Mouse (Mus musculus): Measurements from ENCODE around the gene Vamp2. TPM values are rescaled to one million over a fixed set of nuclear protein-coding genes. Genes with fewer than 3 reads are reported as not detected.

Gene Vamp2
- total and polyA plus RNA-seq, 3 experiments, result 5.8 to 104 (median 31.8) TPM

DNA sequence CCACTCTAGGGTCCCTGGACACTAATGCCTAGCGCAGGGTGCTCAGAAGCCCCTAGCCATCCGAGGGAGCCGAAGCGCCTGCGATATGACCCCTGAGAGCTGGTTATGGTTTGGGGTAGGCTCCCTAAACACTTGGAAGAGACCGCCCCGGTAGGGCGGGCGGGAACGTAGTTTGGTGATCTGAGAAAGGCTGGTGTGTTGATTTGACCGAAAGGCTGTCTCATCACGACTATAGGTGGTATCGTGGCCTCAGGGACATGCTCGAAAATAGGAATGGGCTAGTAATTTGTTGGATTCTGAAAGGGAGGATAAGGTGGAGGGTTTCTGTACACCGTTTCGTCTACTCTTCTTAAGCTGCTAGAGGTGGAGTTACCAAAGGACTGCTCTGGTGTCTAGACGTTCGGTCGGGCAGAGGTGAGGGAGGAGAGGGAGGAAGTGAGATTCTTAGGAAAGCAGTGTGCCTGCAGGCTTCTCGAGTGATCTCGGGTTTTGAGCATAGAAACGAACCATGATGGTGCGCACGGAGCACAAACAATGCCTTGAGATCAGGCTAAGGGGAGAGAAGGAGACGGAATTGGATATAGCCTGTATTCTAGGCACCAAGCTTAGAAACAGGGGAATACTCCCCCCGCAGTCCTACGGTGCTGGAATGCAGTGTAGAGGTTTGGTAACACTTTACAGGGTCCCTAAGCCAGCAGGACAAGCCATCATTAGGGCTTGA, 7.4 kb downstream of the Vamp2 start:
- no peaks in the 10 kb centered on the region for H3K9me3 ChIP-seq (replicated peaks)
- TF ChIP-seq GATA1 (IDR thresholded peaks at IDR 0.05; ENCODE audit: borderline replicate concordance, low read length), result no peak
- TF ChIP-seq TAL1 (conservative IDR thresholded peaks at IDR 0.05; ENCODE audit: low read depth, low read length), result no peak
- TF ChIP-seq CTCF (IDR thresholded peaks at IDR 0.05; ENCODE audit: low read depth, low read length), result no peak
- no peak for TF ChIP-seq POLR2AphosphoS5 (IDR thresholded peaks at IDR 0.05; ENCODE audit: insufficient replicate concordance, low read depth, low read length)
- TF ChIP-seq GATA2 (IDR thresholded peaks at IDR 0.05; ENCODE audit: borderline replicate concordance, low read depth, low read length), result no peak
- peaks cover 83% of the 10 kb centered on the region for H3K4me1 ChIP-seq (ENCODE audit: insufficient read depth, low read depth, low read length)
- DNase-seq (ENCODE audit: low spot score) (no peak), ATAC-seq (ENCODE audit: extremely low read depth, insufficient number of reproducible peaks, low FRiP score, poor library complexity, severe bottlenecking) (no peak)
- peak overlapping the region; percentile 72 for H3K4me3 ChIP-seq (ENCODE audit: low read depth, low read length)
- peaks cover 34% of the 10 kb centered on the region for H3K36me3 ChIP-seq (replicated peaks)
- no peaks in the 10 kb centered on the region for H3K27me3 ChIP-seq (ENCODE audit: insufficient read depth, low read length)

GRCm38 (mm10) chr11:69096360-69096986, 8.2 kb downstream of the Vamp2 start:
- no peak for TF ChIP-seq GATA1 (IDR thresholded peaks at IDR 0.05; ENCODE audit: borderline replicate concordance, low read length)
- TF ChIP-seq TAL1 (conservative IDR thresholded peaks at IDR 0.05; ENCODE audit: low read depth, low read length), result no peak
- TF ChIP-seq CTCF (IDR thresholded peaks at IDR 0.05; ENCODE audit: low read depth, low read length), result no peak
- no peak for TF ChIP-seq GATA2 (IDR thresholded peaks at IDR 0.05; ENCODE audit: borderline replicate concordance, low read depth, low read length)
- no peak for TF ChIP-seq POLR2AphosphoS5 (IDR thresholded peaks at IDR 0.05; ENCODE audit: insufficient replicate concordance, low read depth, low read length)
- H3K27me3 ChIP-seq (ENCODE audit: insufficient read depth, low read length), result no peaks in the 10 kb centered on the region
- DNase-seq (ENCODE audit: low spot score), result no peak
- peaks cover 34% of the 10 kb centered on the region for H3K36me3 ChIP-seq (replicated peaks)
- ATAC-seq (ENCODE audit: extremely low read depth, insufficient number of reproducible peaks, low FRiP score, poor library complexity, severe bottlenecking), result no peak
- H3K4me1 ChIP-seq (ENCODE audit: insufficient read depth, low read depth, low read length), result peaks cover 83% of the 10 kb centered on the region
- H3K9me3 ChIP-seq (replicated peaks), result no peaks in the 10 kb centered on the region
- peak overlapping the region; percentile 72 for H3K4me3 ChIP-seq (ENCODE audit: low read depth, low read length)

GRCm38 (mm10) chr11:69096987-69097900, 9.0 kb downstream of the Vamp2 start:
- peaks cover 77% of the 10 kb centered on the region for H3K4me1 ChIP-seq (ENCODE audit: insufficient read depth, low read depth, low read length)
- no peaks in the 10 kb centered on the region for H3K27me3 ChIP-seq (ENCODE audit: insufficient read depth, low read length)
- H3K9me3 ChIP-seq (replicated peaks), result no peaks in the 10 kb centered on the region
- DNase-seq (ENCODE audit: low spot score) (peak; percentile 87), ATAC-seq (ENCODE audit: extremely low read depth, insufficient number of reproducible peaks, low FRiP score, poor library complexity, severe bottlenecking) (peak; percentile 37)
- H3K36me3 ChIP-seq (replicated peaks), result peaks cover 34% of the 10 kb centered on the region
- TF ChIP-seq GATA2 (IDR thresholded peaks at IDR 0.05; ENCODE audit: borderline replicate concordance, low read depth, low read length) (no peak), POLR2AphosphoS5 (IDR thresholded peaks at IDR 0.05; ENCODE audit: insufficient replicate concordance, low read depth, low read length) (no peak), GATA1 (IDR thresholded peaks at IDR 0.05; ENCODE audit: borderline replicate concordance, low read length) (no peak), CTCF (IDR thresholded peaks at IDR 0.05; ENCODE audit: low read depth, low read length) (no peak), TAL1 (conservative IDR thresholded peaks at IDR 0.05; ENCODE audit: low read depth, low read length) (no peak)
- peak overlapping the region; percentile 72 for H3K4me3 ChIP-seq (ENCODE audit: low read depth, low read length)

DNA sequence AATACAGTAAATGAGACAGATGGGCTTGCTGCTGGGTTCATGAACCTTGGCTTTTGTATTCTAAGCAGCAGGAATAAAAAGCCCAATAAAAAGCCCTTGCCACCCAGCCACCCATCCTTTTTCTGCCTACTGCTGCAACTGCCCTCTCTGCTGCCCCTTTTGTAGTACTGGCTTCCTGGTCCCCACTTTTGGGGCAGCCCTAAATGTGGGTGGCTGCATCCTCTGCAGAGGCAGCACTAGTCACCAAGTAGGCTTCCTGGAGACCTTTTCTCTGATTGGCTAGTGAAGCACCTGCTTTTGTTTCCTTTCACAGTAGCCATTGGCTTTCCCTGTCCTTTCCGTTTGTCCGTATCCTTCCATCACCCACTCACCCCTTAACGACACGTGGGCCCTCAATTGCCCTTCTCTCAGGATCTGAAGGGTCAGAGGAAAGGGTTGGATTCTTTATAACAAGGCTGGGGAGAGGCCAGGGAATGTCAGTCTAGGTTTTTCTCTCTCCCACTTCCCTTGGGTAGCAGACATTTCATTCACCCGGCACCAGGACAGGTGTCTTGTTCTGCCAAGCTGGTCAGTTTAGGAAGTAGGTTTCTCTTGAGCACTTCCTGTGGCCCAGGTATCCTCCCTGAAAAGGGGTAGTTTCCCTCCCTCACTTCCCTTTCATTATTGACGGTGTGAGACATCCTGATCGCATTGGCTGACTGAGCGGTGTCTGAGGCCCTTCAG, 9.9 kb downstream of the Vamp2 start:
- H3K4me1 ChIP-seq (ENCODE audit: insufficient read depth, low read depth, low read length), result peaks cover 70% of the 10 kb centered on the region
- no peak for TF ChIP-seq GATA1 (IDR thresholded peaks at IDR 0.05; ENCODE audit: borderline replicate concordance, low read length)
- no peak for TF ChIP-seq POLR2AphosphoS5 (IDR thresholded peaks at IDR 0.05; ENCODE audit: insufficient replicate concordance, low read depth, low read length)
- no peak for TF ChIP-seq TAL1 (conservative IDR thresholded peaks at IDR 0.05; ENCODE audit: low read depth, low read length)
- no peak for TF ChIP-seq CTCF (IDR thresholded peaks at IDR 0.05; ENCODE audit: low read depth, low read length)
- TF ChIP-seq GATA2 (IDR thresholded peaks at IDR 0.05; ENCODE audit: borderline replicate concordance, low read depth, low read length), result no peak
- H3K4me3 ChIP-seq (ENCODE audit: low read depth, low read length), result peak overlapping the region; percentile 73
- DNase-seq (ENCODE audit: low spot score) (no peak), ATAC-seq (ENCODE audit: extremely low read depth, insufficient number of reproducible peaks, low FRiP score, poor library complexity, severe bottlenecking) (no peak)
- no peaks in the 10 kb centered on the region for H3K27me3 ChIP-seq (ENCODE audit: insufficient read depth, low read length)
- peaks cover 35% of the 10 kb centered on the region for H3K36me3 ChIP-seq (replicated peaks)
- no peaks in the 10 kb centered on the region for H3K9me3 ChIP-seq (replicated peaks)

- peaks cover 70% of the 10 kb centered on the region for H3K4me1 ChIP-seq (ENCODE audit: insufficient read depth, low read depth, low read length)
- H3K9me3 ChIP-seq (replicated peaks), result no peaks in the 10 kb centered on the region
- H3K27me3 ChIP-seq (ENCODE audit: insufficient read depth, low read length), result no peaks in the 10 kb centered on the region
- peak overlapping the region; percentile 73 for H3K4me3 ChIP-seq (ENCODE audit: low read depth, low read length)
- DNase-seq (ENCODE audit: low spot score), result peak; percentile 98
- ATAC-seq (ENCODE audit: extremely low read depth, insufficient number of reproducible peaks, low FRiP score, poor library complexity, severe bottlenecking), result peak; percentile 51
- peaks cover 41% of the 10 kb centered on the region for H3K36me3 ChIP-seq (replicated peaks)
- TF ChIP-seq POLR2AphosphoS5 (IDR thresholded peaks at IDR 0.05; ENCODE audit: insufficient replicate concordance, low read depth, low read length) (no peak), GATA1 (IDR thresholded peaks at IDR 0.05; ENCODE audit: borderline replicate concordance, low read length) (no peak), TAL1 (conservative IDR thresholded peaks at IDR 0.05; ENCODE audit: low read depth, low read length) (no peak), GATA2 (IDR thresholded peaks at IDR 0.05; ENCODE audit: borderline replicate concordance, low read depth, low read length) (no peak), CTCF (IDR thresholded peaks at IDR 0.05; ENCODE audit: low read depth, low read length) (no peak)
Observed at GRCm38 (mm10) chr11:69098762-69099091, 10.4 kb downstream of the Vamp2 start.

All from G1E (cell line).